Mouse (Mus musculus): ENCODE measurements at regions not wholly inside any gene's neighbourhood (a gene's known extent, or its start where the extent isn't known, plus 50 kb on each side); places are given as distances from the start of the nearest gene placed in this dataset.

DNA sequence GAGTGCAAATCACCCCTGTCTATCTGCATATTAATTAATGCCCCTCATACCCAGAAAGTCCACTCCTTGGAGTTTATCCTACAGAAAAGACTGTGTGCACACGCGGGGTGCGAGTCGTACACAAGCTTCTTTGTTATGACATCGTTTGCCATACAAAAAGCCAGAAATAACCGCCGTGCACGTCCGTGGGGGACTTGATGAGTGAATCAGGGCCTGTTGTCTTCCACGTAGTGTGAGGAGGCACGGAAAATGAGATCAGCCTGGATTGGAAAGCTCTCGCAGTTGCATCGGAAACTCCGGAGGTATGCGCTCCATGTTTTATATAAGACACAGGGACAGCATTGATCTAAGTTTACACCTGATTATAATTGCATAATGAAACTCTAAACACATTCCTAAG lies 120.3 kb downstream of the Etnk1 start:
- H3K4me1 ChIP-seq, result peaks cover 6% of the 10 kb centered on the region; the same call in 1 of the 2 replicates
- no peaks in the 10 kb centered on the region for H3K27me3 ChIP-seq (replicated peaks; ENCODE audit: low read depth, poor library complexity, severe bottlenecking)
- DNase-seq (ENCODE audit: low spot score), result no peak
- 87% methylated on average over 15 of the region's 15 CpGs for WGBS
- no peaks in the 10 kb centered on the region for H3K36me3 ChIP-seq (replicated peaks)
- H3K27ac ChIP-seq (replicated peaks), result no peak overlapping the region
- H3K9me3 ChIP-seq, result no peaks in the 10 kb centered on the region
- no peak overlapping the region for H3K4me3 ChIP-seq

DNA sequence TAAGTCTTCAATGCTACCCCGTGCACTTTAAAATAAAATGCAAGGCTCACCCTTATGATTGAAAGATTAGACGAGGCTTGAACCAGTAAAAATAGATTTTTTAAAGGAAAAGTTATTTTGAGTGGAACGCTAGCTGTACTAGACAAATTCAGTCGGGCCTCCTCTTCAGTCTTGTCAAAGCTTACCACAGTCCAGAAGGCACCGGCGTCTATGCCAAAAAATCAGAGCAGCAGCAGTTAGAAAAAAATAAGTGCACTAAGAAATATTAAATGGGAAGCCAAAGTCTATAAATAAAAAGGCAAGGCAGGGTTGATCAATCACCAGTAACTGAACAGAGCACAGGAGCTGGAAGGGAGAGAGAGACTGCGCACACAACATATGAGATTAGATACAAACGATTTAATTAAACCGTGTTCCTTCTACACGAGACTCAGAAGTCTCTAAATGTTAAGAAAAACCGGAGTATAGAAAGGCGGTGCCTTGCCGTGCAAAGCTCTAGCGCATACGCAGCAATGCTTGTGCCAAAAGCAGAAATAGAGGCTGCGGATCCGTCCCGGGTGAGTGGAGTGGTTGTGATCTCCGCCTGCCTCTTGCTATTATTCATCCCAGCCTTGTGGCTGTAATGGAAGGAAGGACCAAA lies 121.6 kb downstream of the Etnk1 start:
- WGBS, result 88% methylated on average over 19 of the region's 19 CpGs
- no peak for DNase-seq (ENCODE audit: low spot score)
- Histone ChIP-seq H3K27me3 (replicated peaks; ENCODE audit: low read depth, poor library complexity, severe bottlenecking) (no peaks in the 10 kb centered on the region), H3K27ac (replicated peaks) (no peak overlapping the region), H3K36me3 (replicated peaks) (no peaks in the 10 kb centered on the region), H3K4me3 (no peak overlapping the region), H3K9me3 (no peaks in the 10 kb centered on the region), H3K4me1 (peaks cover 6% of the 10 kb centered on the region; the same call in 1 of the 2 replicates)

GRCm38 (mm10) chr6:143293648-143294047 lies 126.6 kb downstream of the Etnk1 start:
- 82% methylated on average over 3 of the region's 3 CpGs for WGBS
- no peak overlapping the region for H3K27ac ChIP-seq (replicated peaks)

GRCm38 (mm10) chr6:143298391-143298790 lies 131.4 kb downstream of the Etnk1 start:
- 76% methylated on average over 5 of the region's 5 CpGs for WGBS

More at GRCm38 (mm10) chr6:143293648-143294047, 126.6 kb downstream of the Etnk1 start:
- Histone ChIP-seq H3K4me3 (no peak overlapping the region), H3K4me1 (peaks cover 15% of the 10 kb centered on the region), H3K9me3 (no peaks in the 10 kb centered on the region), H3K27me3 (replicated peaks; ENCODE audit: low read depth, poor library complexity, severe bottlenecking) (no peaks in the 10 kb centered on the region), H3K36me3 (replicated peaks) (no peaks in the 10 kb centered on the region)
- DNase-seq (ENCODE audit: low spot score), result no peak

GRCm38 (mm10) chr6:143301414-143301813 lies 134.4 kb downstream of the Etnk1 start:
- H3K4me3 ChIP-seq, result no peak overlapping the region
- no peak overlapping the region for H3K27ac ChIP-seq (replicated peaks)
- H3K27me3 ChIP-seq (replicated peaks; ENCODE audit: low read depth, poor library complexity, severe bottlenecking), result no peaks in the 10 kb centered on the region
- WGBS, result 94% methylated on average over 10 of the region's 10 CpGs
- no peak for DNase-seq (ENCODE audit: low spot score)
- H3K4me1 ChIP-seq, result peaks cover 9% of the 10 kb centered on the region; the same call in 1 of the 2 replicates
- no peaks in the 10 kb centered on the region for H3K36me3 ChIP-seq (replicated peaks)
- H3K9me3 ChIP-seq, result no peaks in the 10 kb centered on the region

More at GRCm38 (mm10) chr6:143298391-143298790, 131.4 kb downstream of the Etnk1 start:
- H3K36me3 ChIP-seq (replicated peaks), result no peaks in the 10 kb centered on the region
- H3K4me1 ChIP-seq, result peaks cover 9% of the 10 kb centered on the region; the same call in 1 of the 2 replicates
- no peak overlapping the region for H3K4me3 ChIP-seq
- no peak overlapping the region for H3K27ac ChIP-seq (replicated peaks)
- no peaks in the 10 kb centered on the region for H3K9me3 ChIP-seq
- DNase-seq (ENCODE audit: low spot score), result no peak
- H3K27me3 ChIP-seq (replicated peaks; ENCODE audit: low read depth, poor library complexity, severe bottlenecking), result no peaks in the 10 kb centered on the region

DNA sequence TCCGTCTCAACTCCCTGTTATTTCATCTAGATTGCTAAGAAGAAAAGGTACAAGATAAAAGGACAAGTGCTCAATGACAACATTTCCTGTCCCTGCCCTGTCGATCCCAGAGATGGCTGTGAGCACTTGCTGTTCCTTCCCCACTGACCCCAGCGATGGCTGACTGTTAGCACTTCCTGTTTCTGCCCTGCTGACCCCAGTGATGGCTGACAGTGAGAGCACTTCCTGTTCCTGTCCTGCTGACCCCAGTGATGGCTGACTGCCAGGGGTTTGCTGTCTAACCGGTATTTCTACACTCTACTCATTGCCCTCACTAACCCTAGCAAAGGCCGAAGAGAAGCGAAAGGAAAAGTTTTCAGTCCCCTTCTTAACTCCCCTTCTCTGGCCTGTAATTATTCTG lies 140.3 kb downstream of the Etnk1 start:
- Histone ChIP-seq H3K9me3 (no peaks in the 10 kb centered on the region), H3K4me3 (no peak overlapping the region), H3K36me3 (replicated peaks) (no peaks in the 10 kb centered on the region), H3K27ac (replicated peaks) (no peak overlapping the region), H3K27me3 (replicated peaks; ENCODE audit: low read depth, poor library complexity, severe bottlenecking) (no peaks in the 10 kb centered on the region), H3K4me1 (peaks cover 4% of the 10 kb centered on the region)
- peak; percentile 34 for DNase-seq (ENCODE audit: low spot score)
- 66% methylated on average over 6 of the region's 6 CpGs for WGBS

DNA sequence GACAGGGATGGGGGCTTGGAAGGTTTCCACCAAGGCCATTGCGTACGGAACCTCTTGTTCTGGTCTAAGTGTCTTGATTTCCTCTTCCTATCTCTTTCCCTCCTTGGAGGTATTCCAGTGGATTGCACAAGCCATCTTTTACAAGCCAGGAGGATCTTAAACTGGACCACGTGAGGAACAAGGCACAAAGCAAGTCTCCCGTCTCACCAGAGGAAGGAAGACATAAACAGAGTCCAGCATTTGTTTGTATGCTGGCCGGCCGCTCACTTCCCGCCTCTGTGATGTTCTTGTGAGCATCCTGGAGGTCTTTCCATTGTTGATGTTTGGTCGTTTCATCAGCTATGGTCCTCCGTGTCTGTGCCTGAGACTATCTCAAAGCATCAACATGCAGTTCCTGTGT lies 148.8 kb downstream of the Etnk1 start:
- H3K27me3 ChIP-seq (replicated peaks; ENCODE audit: low read depth, poor library complexity, severe bottlenecking), result no peaks in the 10 kb centered on the region
- no peaks in the 10 kb centered on the region for H3K36me3 ChIP-seq (replicated peaks)
- 84% methylated on average over 9 of the region's 9 CpGs for WGBS
- H3K4me1 ChIP-seq, result no peaks in the 10 kb centered on the region
- no peak for DNase-seq (ENCODE audit: low spot score)
- H3K9me3 ChIP-seq, result no peaks in the 10 kb centered on the region
- H3K27ac ChIP-seq (replicated peaks), result no peak overlapping the region
- H3K4me3 ChIP-seq, result no peak overlapping the region

GRCm38 (mm10) chr6:143320426-143320825 lies 153.4 kb downstream of the Etnk1 start:
- H3K27me3 ChIP-seq (replicated peaks; ENCODE audit: low read depth, poor library complexity, severe bottlenecking), result peaks cover 9% of the 10 kb centered on the region; the same call in 1 of the 2 replicates
- H3K27ac ChIP-seq (replicated peaks), result no peak overlapping the region
- H3K36me3 ChIP-seq (replicated peaks), result no peaks in the 10 kb centered on the region
- WGBS, result 60% methylated on average over 7 of the region's 7 CpGs
- peaks cover 14% of the 10 kb centered on the region for H3K4me1 ChIP-seq
- no peak for DNase-seq (ENCODE audit: low spot score)
- H3K4me3 ChIP-seq, result no peak overlapping the region
- H3K9me3 ChIP-seq, result no peaks in the 10 kb centered on the region

DNA sequence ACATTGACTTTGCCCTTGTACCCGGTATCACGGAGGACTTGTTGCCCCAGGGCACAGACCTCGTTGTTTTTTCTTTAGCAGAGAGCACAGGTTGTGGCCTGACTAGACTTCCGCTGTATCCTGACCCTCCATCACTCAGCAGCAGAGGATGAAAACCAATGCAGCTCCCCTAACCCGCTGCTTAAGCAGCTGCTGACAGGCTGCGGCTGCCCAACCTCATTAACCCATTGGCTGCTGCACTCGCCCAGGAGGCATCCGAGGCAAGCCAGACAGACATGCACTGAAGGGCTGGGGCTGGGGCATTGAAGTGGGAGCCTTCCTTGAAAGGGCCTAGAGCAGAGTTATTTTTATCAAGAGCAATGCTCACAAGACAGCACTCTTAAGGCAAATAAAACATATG lies 157.6 kb downstream of the Etnk1 start:
- 3% methylated on average over 8 of the region's 8 CpGs for WGBS
- peak; percentile 71 for DNase-seq (ENCODE audit: low spot score)

GRCm38 (mm10) chr6:143326956-143327722 lies 160.1 kb downstream of the Etnk1 start:
- DNase-seq (ENCODE audit: low spot score), result no peak
- H3K4me1 ChIP-seq, result peaks cover 12% of the 10 kb centered on the region
- H3K27ac ChIP-seq (replicated peaks), result no peak overlapping the region
- no peak overlapping the region for H3K4me3 ChIP-seq
- 0 out of 2 replicates have a peak, but pooled peaks cover 4% of the 10 kb centered on the region for H3K27me3 ChIP-seq (replicated peaks; ENCODE audit: low read depth, poor library complexity, severe bottlenecking)
- no peaks in the 10 kb centered on the region for H3K9me3 ChIP-seq
- 85% methylated on average over 22 of the region's 22 CpGs for WGBS
- H3K36me3 ChIP-seq (replicated peaks), result no peaks in the 10 kb centered on the region

More for the DNA sequence above, 157.6 kb downstream of the Etnk1 start:
- Histone ChIP-seq H3K4me1 (peaks cover 16% of the 10 kb centered on the region), H3K36me3 (replicated peaks) (no peaks in the 10 kb centered on the region), H3K4me3 (no peak overlapping the region), H3K9me3 (no peaks in the 10 kb centered on the region), H3K27me3 (replicated peaks; ENCODE audit: low read depth, poor library complexity, severe bottlenecking) (peaks cover 9% of the 10 kb centered on the region; the same call in 1 of the 2 replicates), H3K27ac (replicated peaks) (0 out of 2 replicates have a peak overlapping the region, but pooled peaks have one; percentile 15)

- Histone ChIP-seq H3K4me1 (peaks cover 12% of the 10 kb centered on the region), H3K4me3 (no peak overlapping the region), H3K9me3 (no peaks in the 10 kb centered on the region), H3K27ac (replicated peaks) (no peak overlapping the region; the same call in 1 of the 2 replicates), H3K27me3 (replicated peaks; ENCODE audit: low read depth, poor library complexity, severe bottlenecking) (0 out of 2 replicates have a peak, but pooled peaks cover 3% of the 10 kb centered on the region), H3K36me3 (replicated peaks) (no peaks in the 10 kb centered on the region)
- WGBS, result 85% methylated on average over 8 of the region's 8 CpGs
- no peak for DNase-seq (ENCODE audit: low spot score)
Observed at GRCm38 (mm10) chr6:143327788-143328187, 160.8 kb downstream of the Etnk1 start.

GRCm38 (mm10) chr6:143328202-143328601 lies 161.2 kb downstream of the Etnk1 start:
- Histone ChIP-seq H3K36me3 (replicated peaks) (no peaks in the 10 kb centered on the region), H3K9me3 (no peaks in the 10 kb centered on the region), H3K27ac (replicated peaks) (no peak overlapping the region; the same call in 1 of the 2 replicates), H3K4me1 (peaks cover 12% of the 10 kb centered on the region), H3K27me3 (replicated peaks; ENCODE audit: low read depth, poor library complexity, severe bottlenecking) (no peaks in the 10 kb centered on the region), H3K4me3 (no peak overlapping the region)
- DNase-seq (ENCODE audit: low spot score), result no peak
- WGBS, result 83% methylated on average over 9 of the region's 9 CpGs

- Histone ChIP-seq H3K4me1 (peaks cover 12% of the 10 kb centered on the region), H3K27me3 (replicated peaks; ENCODE audit: low read depth, poor library complexity, severe bottlenecking) (no peaks in the 10 kb centered on the region), H3K9me3 (no peaks in the 10 kb centered on the region), H3K4me3 (no peak overlapping the region), H3K27ac (replicated peaks) (no peak overlapping the region), H3K36me3 (replicated peaks) (no peaks in the 10 kb centered on the region)
- no peak for DNase-seq (ENCODE audit: low spot score)
- WGBS, result 78% methylated on average over 5 of the region's 5 CpGs
Observed at GRCm38 (mm10) chr6:143329096-143329495, 162.1 kb downstream of the Etnk1 start.
